Mouse (Mus musculus) erythroblast, embryonic 14.5 days (primary cell): Measurements from ENCODE around the gene Gmds.

Experiments used
- GATA1 ChIP-seq: IDR thresholded peaks from 2 replicates; pipeline ENCODE4 v1.6.1; 2012; ENCODE audit warnings: low read length, inconsistent platforms, mixed read lengths
- TAL1 ChIP-seq: IDR thresholded peaks from 3 replicates; pipeline ENCODE4 v1.6.1; 2012; ENCODE audit warnings: low read length, inconsistent platforms, mixed read lengths

DNA sequence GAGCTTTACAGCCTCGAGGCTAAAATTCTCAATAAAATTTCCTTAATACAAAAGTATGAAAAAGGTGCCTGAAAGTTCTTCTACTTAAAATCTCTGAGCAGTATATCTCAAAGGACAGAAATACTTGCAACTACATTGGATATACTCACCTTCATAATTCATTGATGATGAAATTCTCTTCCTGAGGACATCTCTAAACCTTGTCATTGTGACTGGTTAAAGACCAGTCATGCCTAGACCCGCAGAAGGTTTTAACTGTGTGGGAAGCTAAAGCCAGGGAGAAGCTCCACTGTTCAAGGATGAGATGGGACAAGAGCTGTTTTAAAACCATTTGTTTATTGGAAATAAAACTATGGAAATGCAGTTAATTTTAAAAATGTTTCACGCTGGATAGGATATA lies 558.2 kb downstream of the Gmds start:
- TF ChIP-seq TAL1: no peak
- no peak for TF ChIP-seq GATA1
